Comparison of ENCODE assay signal across 8 mouse cellular contexts in genomic region chr4:133200343-133200742, GRCm38 (mm10). TPM values are rescaled to one million over a fixed set of nuclear protein-coding genes. Genes with fewer than 3 reads are reported as not detected.
DNase-seq lines count a peak whose midpoint lies in the region; ATAC-seq and TF ChIP-seq lines count a peak whose summit lies in the region.

No protein-coding gene starts in this region.

- no peak for TF ChIP-seq POLR2A in limb, embryonic 14.5 days (IDR thresholded peaks at IDR 0.05; ENCODE audit: borderline replicate concordance, extremely low read depth, insufficient read depth, insufficient read length)

- H3K27ac ChIP-seq in hindbrain, postnatal 0 days = peak overlapping the region; percentile 71
- peak overlapping the region; percentile 53; the same call in 1 of the 2 replicates for H3K27ac ChIP-seq in limb, embryonic 14.5 days (replicated peaks; ENCODE audit: low read depth, low read length)
- H3K27ac ChIP-seq in stomach, embryonic 16.5 days (ENCODE audit: low read length) = peak overlapping the region; percentile 74

- peaks cover 10% of the 10 kb centered on the region; the same call in 1 of the 2 replicates for H3K36me3 ChIP-seq in hindbrain, postnatal 0 days (ENCODE audit: insufficient read depth, low read length)
- H3K36me3 ChIP-seq in limb, embryonic 14.5 days (ENCODE audit: control insufficient read depth, insufficient read depth, low read length) = peaks cover 18% of the 10 kb centered on the region
- H3K36me3 ChIP-seq in stomach, embryonic 16.5 days (ENCODE audit: control insufficient read depth, insufficient read depth, low read length) = peaks cover 8% of the 10 kb centered on the region

- no peak for ATAC-seq in hindbrain, postnatal 0 days
- no peak for ATAC-seq in limb, embryonic 14.5 days (ENCODE audit: low FRiP score, low read depth)
- peak; percentile 1; the same call in 1 of the 2 replicates for ATAC-seq in stomach, embryonic 16.5 days (ENCODE audit: insufficient read depth, low FRiP score)

- WGBS in hindbrain, postnatal 0 days = 19% methylated on average over 21 of the region's 21 CpGs
- 41% methylated on average over 20 of the region's 21 CpGs for WGBS in limb, embryonic 14.5 days
- WGBS in stomach, embryonic 16.5 days = 38% methylated on average over 21 of the region's 21 CpGs

- H3K4me1 ChIP-seq in hindbrain, postnatal 0 days (ENCODE audit: insufficient read depth, low read length) = peaks cover 44% of the 10 kb centered on the region
- peaks cover 59% of the 10 kb centered on the region for H3K4me1 ChIP-seq in limb, embryonic 14.5 days (ENCODE audit: control insufficient read depth, insufficient read depth, low read length)
- H3K4me1 ChIP-seq in stomach, embryonic 16.5 days (ENCODE audit: control insufficient read depth, insufficient read depth, low read length) = peaks cover 55% of the 10 kb centered on the region

- no peak overlapping the region for H3K4me3 ChIP-seq in hindbrain, postnatal 0 days (ENCODE audit: low read length)
- no peak overlapping the region for H3K4me3 ChIP-seq in limb, embryonic 14.5 days (replicated peaks; ENCODE audit: low read length)
- no peak overlapping the region for H3K4me3 ChIP-seq in stomach, embryonic 16.5 days (replicated peaks; ENCODE audit: low read length)

- TF ChIP-seq CTCF in hindbrain, postnatal 0 days (IDR thresholded peaks at IDR 0.05; ENCODE audit: low read depth) = no peak

- intact Hi-C loops in gastrocnemius, postnatal 14 days (cut with DNase I; ENCODE audit: low total_unique reads) = loop anchor here (5.0 kb wide), 1 partner anchor 188 kb away; the partner anchor contains the start of gene Ahdc1

- no peak overlapping the region; the same call in 1 of the 2 replicates for H3K4me2 ChIP-seq in hindbrain, postnatal 0 days (ENCODE audit: low read depth, low read length)
- 0 out of 2 replicates have a peak overlapping the region, but pooled peaks have one; percentile 20 for H3K4me2 ChIP-seq in limb, embryonic 14.5 days (replicated peaks; ENCODE audit: low read depth, low read length, severe bottlenecking)
- H3K4me2 ChIP-seq in stomach, embryonic 16.5 days (ENCODE audit: low read depth, low read length) = peak overlapping the region; percentile 10; the same call in 1 of the 2 replicates

- no peaks in the 10 kb centered on the region for H3K9me3 ChIP-seq in hindbrain, postnatal 0 days (ENCODE audit: low read length)
- H3K9me3 ChIP-seq in limb, embryonic 14.5 days (ENCODE audit: control insufficient read depth, low read length) = no peaks in the 10 kb centered on the region
- H3K9me3 ChIP-seq in stomach, embryonic 16.5 days (replicated peaks; ENCODE audit: control insufficient read depth, low read length) = no peaks in the 10 kb centered on the region

- H3K9ac ChIP-seq in hindbrain, postnatal 0 days (replicated peaks; ENCODE audit: low read length) = peak overlapping the region; percentile 2; the same call in 1 of the 2 replicates
- peak overlapping the region; percentile 41; the same call in 1 of the 2 replicates for H3K9ac ChIP-seq in limb, embryonic 14.5 days (ENCODE audit: low read depth, low read length, severe bottlenecking)
- peak overlapping the region; percentile 38 for H3K9ac ChIP-seq in stomach, embryonic 16.5 days (ENCODE audit: low read length)

- DNase-seq in layer of hippocampus, adult 18-20 months (ENCODE audit: low spot score in 2 of 2) = peak; percentile 63 to 73
- DNase-seq in layer of hippocampus, adult 9-10 months (ENCODE audit: low spot score) = no peak
- peak; percentile 57 for DNase-seq in adrenal gland, postnatal 25 days
- DNase-seq in gastrocnemius, postnatal 14 days = peak; percentile 63
- peak; percentile 61 for DNase-seq in hindbrain, postnatal 0 days (ENCODE audit: low spot score)
- peak; percentile 67 for DNase-seq in limb, embryonic 14.5 days (ENCODE audit: low spot score)
- no peak for DNase-seq in ovary, postnatal 14 days (ENCODE audit: low spot score)

- H3K27me3 ChIP-seq in hindbrain, postnatal 0 days (ENCODE audit: insufficient read depth, low read length) = no peaks in the 10 kb centered on the region
- H3K27me3 ChIP-seq in limb, embryonic 14.5 days (ENCODE audit: control insufficient read depth, insufficient read depth, low read length) = no peaks in the 10 kb centered on the region
- no peaks in the 10 kb centered on the region for H3K27me3 ChIP-seq in stomach, embryonic 16.5 days (ENCODE audit: control insufficient read depth, insufficient read depth, low read length)

RNA-seq across cellular contexts. Expression of gene Cd164l2, which starts 11.6 kb away (rescaled TPM):
- total RNA-seq in layer of hippocampus, adult 18-20 months (2021) = 1 to 10 TPM; 3.0 to 3.4 TPM
- total RNA-seq in adrenal gland, postnatal 25 days (2021) = 1.4 and 1.5 TPM in 2 replicates
- not detected for total RNA-seq in gastrocnemius, postnatal 14 days (2021)
- total RNA-seq in hindbrain, postnatal 0 days (2014; rRNA removed) = 6.2 and 6.9 TPM in 2 replicates
- polyA plus RNA-seq in hindbrain, postnatal 0 days (2015; fragmentation: Nextera tagmentation; extraction: Ambion mirVana) = 9.6 and 11.9 TPM in 2 replicates
- 3.2 and 3.4 TPM in 2 replicates for polyA plus RNA-seq in limb, embryonic 14.5 days (2012; rRNA removed)
- 4.9 and 6.3 TPM in 2 replicates for polyA plus RNA-seq in limb, embryonic 14.5 days (2014; fragmentation: Nextera tagmentation; extraction: Ambion mirVana)
- polyA plus RNA-seq in stomach, embryonic 16.5 days (2015; fragmentation: Nextera tagmentation; extraction: Ambion mirVana) = 9.2 and 9.5 TPM in 2 replicates

RNA-seq across cellular contexts. Expression of gene Gpr3, which starts 12.0 kb away (rescaled TPM):
- 1 to 10 TPM; 7.3 to 7.6 TPM for total RNA-seq in layer of hippocampus, adult 18-20 months (2021)
- not detected in 2 replicates for total RNA-seq in adrenal gland, postnatal 25 days (2021)
- total RNA-seq in gastrocnemius, postnatal 14 days (2021) = not detected
- 7.0 and 7.3 TPM in 2 replicates for total RNA-seq in hindbrain, postnatal 0 days (2014; rRNA removed)
- polyA plus RNA-seq in hindbrain, postnatal 0 days (2015; fragmentation: Nextera tagmentation; extraction: Ambion mirVana) = 4.5 and 5.5 TPM in 2 replicates
- polyA plus RNA-seq in limb, embryonic 14.5 days (2012; rRNA removed) = 0.84 and 1.1 TPM in 2 replicates
- 0.22 TPM in 1 of 2 replicates, not detected in the other for polyA plus RNA-seq in limb, embryonic 14.5 days (2014; fragmentation: Nextera tagmentation; extraction: Ambion mirVana)
- polyA plus RNA-seq in stomach, embryonic 16.5 days (2015; fragmentation: Nextera tagmentation; extraction: Ambion mirVana) = 0.12 TPM in 1 of 2 replicates, not detected in the other

RNA-seq across cellular contexts. Expression of gene Map3k6, which starts 40.3 kb away (rescaled TPM):
- 1 to 10 TPM; 5.6 to 6.9 TPM for total RNA-seq in layer of hippocampus, adult 18-20 months (2021)
- total RNA-seq in adrenal gland, postnatal 25 days (2021) = 15.7 and 20.1 TPM in 2 replicates
- total RNA-seq in gastrocnemius, postnatal 14 days (2021) = 10 to 100 TPM in 1 of 2 experiments, 1 to 10 TPM in 1; 4.0 to 15.3 TPM
- total RNA-seq in hindbrain, postnatal 0 days (2014; rRNA removed) = 7.2 and 11.7 TPM in 2 replicates
- polyA plus RNA-seq in hindbrain, postnatal 0 days (2015; fragmentation: Nextera tagmentation; extraction: Ambion mirVana) = 4.7 and 5.8 TPM in 2 replicates
- 6.7 and 7.5 TPM in 2 replicates for polyA plus RNA-seq in limb, embryonic 14.5 days (2012; rRNA removed)
- polyA plus RNA-seq in limb, embryonic 14.5 days (2014; fragmentation: Nextera tagmentation; extraction: Ambion mirVana) = 9.4 and 10.4 TPM in 2 replicates
- 17.1 and 21.0 TPM in 2 replicates for polyA plus RNA-seq in stomach, embryonic 16.5 days (2015; fragmentation: Nextera tagmentation; extraction: Ambion mirVana)

Comparison
In these comparisons a context has a peak if more than half of its experiments do, and no peak if none do; other contexts are left out.
1. DNase-seq: peak in layer of hippocampus, adult 18-20 months (2 of 2), adrenal gland, postnatal 25 days (single experiment), gastrocnemius, postnatal 14 days (single experiment), hindbrain, postnatal 0 days (single experiment) and limb, embryonic 14.5 days (single experiment); none in layer of hippocampus, adult 9-10 months (single experiment) and ovary, postnatal 14 days (single experiment).
2. Peak in every context shown above with its lines, with median percentiles within 50 percentile points of each other: H3K27ac ChIP-seq and H3K9ac ChIP-seq.